Mouse (Mus musculus) MEL (cell line): Measurements from ENCODE around the gene Olfr633. TPM values are rescaled to one million over a fixed set of nuclear protein-coding genes. Genes with fewer than 3 reads are reported as not detected.

ENCODE experiments used
- DNase-seq: peaks from one replicate; pipeline ENCODE4 v3.0.0; 2011; ENCODE audit warnings: low read depth, low spot score
- H3K27ac ChIP-seq: 2 replicates; pipeline ENCODE4 v1.5.1; 2012; ENCODE audit warnings: low read depth, mild to moderate bottlenecking, control low read depth, low read length, moderate library complexity; ENCODE audit not compliant: control insufficient read depth
- H3K27me3 ChIP-seq, 2 experiments: fragments of 150-350 bp in 1 of 2; sonication (generic) in 1 of 2; 2 replicates each; pipeline ENCODE4 v1.6.1; 2012; ENCODE audit warnings: low read length in 2 of 2, mild to moderate bottlenecking in 2 of 2, improper control_type of control experiment in 1 of 2, moderate library complexity in 1 of 2; ENCODE audit not compliant: insufficient read depth in 2 of 2, control insufficient read depth in 1 of 2
- H3K36me3 ChIP-seq, 2 experiments: 2 replicates each; pipeline ENCODE4 v1.6.1; 2012 to 2014; ENCODE audit warnings: low read length in 2 of 2, improper control_type of control experiment in 1 of 2, inconsistent platforms in 1 of 2, mild to moderate bottlenecking in 1 of 2; ENCODE audit not compliant: insufficient read depth in 2 of 2, control insufficient read depth in 1 of 2
- H3K4me1 ChIP-seq, 2 experiments: fragments of 150-350 bp in 1 of 2; sonication (generic) in 1 of 2; 2 replicates each; pipeline ENCODE4 v1.6.1; 2012; ENCODE audit warnings: low read length in 2 of 2, improper control_type of control experiment in 1 of 2, mild to moderate bottlenecking in 1 of 2; ENCODE audit not compliant: insufficient read depth in 2 of 2, control insufficient read depth in 1 of 2
- H3K4me3 ChIP-seq, 2 experiments: fragments of 150-350 bp in 1 of 2; sonication (generic) in 1 of 2; 2 replicates each; pipeline ENCODE4 v1.5.1; 2012; ENCODE audit warnings: low read depth in 2 of 2, low read length in 2 of 2, mild to moderate bottlenecking in 2 of 2, moderate library complexity in 2 of 2, control low read depth in 1 of 2, improper control_type of control experiment in 1 of 2; ENCODE audit not compliant: control insufficient read depth in 1 of 2, insufficient read depth in 1 of 2
- H3K79me2 ChIP-seq: 2 replicates; pipeline ENCODE4 v1.6.1; 2012; ENCODE audit warnings: mild to moderate bottlenecking, low read length, moderate library complexity; ENCODE audit not compliant: control insufficient read depth, poor library complexity, insufficient read depth
- H3K9ac ChIP-seq: 2 replicates; pipeline ENCODE4 v1.6.1; 2012; ENCODE audit warnings: low read depth, mild to moderate bottlenecking, control low read depth, low read length, moderate library complexity; ENCODE audit not compliant: control insufficient read depth, poor library complexity, severe bottlenecking
- H3K9me3 ChIP-seq: fragments of 150-350 bp; sonication (generic); replicated peaks from 2 replicates; pipeline ENCODE4 v1.6.1; 2012; ENCODE audit warnings: mild to moderate bottlenecking, low read length, improper control_type of control experiment, moderate library complexity; ENCODE audit not compliant: insufficient read depth
- BHLHE40 ChIP-seq: IDR thresholded peaks from 2 replicates; pipeline ENCODE4 v1.6.1; 2012; ENCODE audit warnings: low read depth, mild to moderate bottlenecking, inconsistent platforms, low read length, improper control_type of control experiment, borderline replicate concordance
- CHD1 ChIP-seq: IDR thresholded peaks from 2 replicates; pipeline ENCODE4 v1.6.1; 2012; ENCODE audit warnings: low read depth, mild to moderate bottlenecking, inconsistent platforms, low read length, improper control_type of control experiment
- ELF1 ChIP-seq: IDR thresholded peaks from 2 replicates; pipeline ENCODE4 v1.6.1; 2014; ENCODE audit warnings: low read depth, mild to moderate bottlenecking, inconsistent platforms, low read length, improper control_type of control experiment, moderate library complexity
- EP300 ChIP-seq, 2 experiments: IDR thresholded peaks; 2 replicates each; pipeline ENCODE4 v1.6.1; 2011; ENCODE audit warnings: improper control_type of control experiment in 2 of 2, low read length in 2 of 2, low read depth in 1 of 2, mild to moderate bottlenecking in 1 of 2
- HCFC1 ChIP-seq: IDR thresholded peaks from 2 replicates; pipeline ENCODE4 v1.6.1; 2012; ENCODE audit warnings: low read depth, mild to moderate bottlenecking, inconsistent platforms, low read length, improper control_type of control experiment, moderate library complexity
- MAFK ChIP-seq: IDR thresholded peaks from 2 replicates; pipeline ENCODE4 v1.6.1; 2011; ENCODE audit warnings: low read depth, mild to moderate bottlenecking, low read length, improper control_type of control experiment, borderline replicate concordance
- MAX ChIP-seq: IDR thresholded peaks from 2 replicates; pipeline ENCODE4 v1.6.1; 2011; ENCODE audit warnings: low read length, improper control_type of control experiment
- POLR2AphosphoS2 ChIP-seq: IDR thresholded peaks from 2 replicates; pipeline ENCODE4 v1.6.1; 2011; ENCODE audit warnings: low read length, improper control_type of control experiment
- RAD21 ChIP-seq: IDR thresholded peaks from 2 replicates; pipeline ENCODE4 v1.6.1; 2011; ENCODE audit warnings: mild to moderate bottlenecking, low read depth, low read length, improper control_type of control experiment
- TCF12 ChIP-seq: IDR thresholded peaks from 2 replicates; pipeline ENCODE4 v1.6.1; 2014; ENCODE audit warnings: low read depth, mild to moderate bottlenecking, inconsistent platforms, low read length, improper control_type of control experiment, moderate library complexity
- UBTF ChIP-seq: IDR thresholded peaks from 2 replicates; pipeline ENCODE4 v1.6.1; 2012; ENCODE audit warnings: low read depth, mild to moderate bottlenecking, inconsistent platforms, low read length, improper control_type of control experiment, moderate library complexity, borderline replicate concordance; ENCODE audit not compliant: insufficient read depth
- ZMIZ1 ChIP-seq: IDR thresholded peaks from 2 replicates; pipeline ENCODE4 v1.6.1; 2012; ENCODE audit warnings: low read depth, mild to moderate bottlenecking, inconsistent platforms, low read length, improper control_type of control experiment, moderate library complexity
- polyA plus RNA-seq, 2 experiments: library from polyadenylated mRNA; stranded (reverse) in 1 of 2; unstranded in 1 of 2; fragments of >175 nt in 1 of 2; fragments of >200 nt in 1 of 2; gene quantifications; 2 replicates each; pipeline versions ENCODE4 v1.2.1 to v1.2.4; 2012; ENCODE audit warnings: low replicate concordance in 2 of 2, low read depth in 1 of 2; ENCODE audit not compliant: insufficient read length in 2 of 2, insufficient read depth in 1 of 2, missing spikeins in 1 of 2
- total RNA-seq: library from RNA; depleted of rRNA; stranded (reverse); fragments of 300-350 nt; gene quantifications from 2 replicates; pipeline ENCODE4 v1.2.3, GENCODE M21; 2012; rRNA removed

Olfr633 gene
- total and polyA plus RNA-seq, 3 experiments, result not detected

DNA sequence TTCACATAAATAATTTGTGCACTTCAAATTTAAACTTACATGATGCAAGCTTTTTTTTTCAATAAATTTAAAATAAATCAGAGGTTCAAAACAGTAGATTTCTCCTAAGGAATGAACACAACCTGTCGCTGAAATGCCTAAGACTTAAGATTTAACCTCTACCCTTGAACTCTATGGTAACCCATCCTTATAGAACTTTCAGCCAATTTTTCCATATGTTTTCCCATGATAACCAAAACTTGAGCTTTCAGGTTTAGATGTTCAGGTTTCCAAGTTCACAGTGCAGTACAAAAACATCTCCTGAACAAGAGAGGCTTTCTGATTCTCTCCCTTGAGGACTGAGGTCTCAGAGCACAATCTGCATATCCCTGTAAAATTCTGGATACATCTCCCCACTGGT lies 26.6 kb downstream of the Olfr633 start, which contains the start of gene Olfr635:
TSS of gene Olfr635 (plus strand) at position 301 of the 400 bp plus-strand sequence.
- no peak within 1 kb of the TSS for H3K9ac ChIP-seq
- H3K27ac ChIP-seq, result no peak within 1 kb of the TSS
- no peaks in the 10 kb centered on the region for H3K4me1 ChIP-seq
- H3K4me3 ChIP-seq, result no peak within 1 kb of the TSS
- no peaks in the 10 kb centered on the region for H3K79me2 ChIP-seq
- H3K27me3 ChIP-seq, result no peaks in the 10 kb centered on the region
- H3K36me3 ChIP-seq, result no peaks in the 10 kb centered on the region
- no peak for DNase-seq
- H3K9me3 ChIP-seq, result no peaks in the 10 kb centered on the region
- TF ChIP-seq POLR2AphosphoS2, result no peak

DNA sequence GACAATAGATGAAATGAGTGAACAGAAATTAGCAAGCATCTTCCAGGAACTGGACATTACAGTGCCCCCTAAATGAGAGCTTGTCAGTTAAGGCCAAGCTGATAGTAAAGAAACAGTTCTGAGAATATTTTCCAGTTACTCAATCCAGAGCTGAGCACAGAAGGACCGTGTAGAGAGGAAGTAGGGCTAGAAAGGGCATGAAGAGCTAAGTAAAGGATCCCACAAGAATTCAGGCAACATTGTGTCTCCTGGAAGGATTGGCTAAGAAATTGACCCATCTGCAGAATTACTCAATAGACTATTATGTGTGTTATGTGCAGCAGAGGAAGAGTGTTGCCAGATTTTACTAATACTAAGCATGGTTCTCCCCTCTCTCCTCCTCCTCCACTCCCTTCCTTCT lies 27.5 kb downstream of the Olfr633 start:
- TF ChIP-seq MAFK (no peak), RAD21 (no peak), UBTF (no peak), TCF12 (no peak), BHLHE40 (no peak), MAX (no peak), ZMIZ1 (no peak), HCFC1 (no peak)
- no peak for DNase-seq

DNA sequence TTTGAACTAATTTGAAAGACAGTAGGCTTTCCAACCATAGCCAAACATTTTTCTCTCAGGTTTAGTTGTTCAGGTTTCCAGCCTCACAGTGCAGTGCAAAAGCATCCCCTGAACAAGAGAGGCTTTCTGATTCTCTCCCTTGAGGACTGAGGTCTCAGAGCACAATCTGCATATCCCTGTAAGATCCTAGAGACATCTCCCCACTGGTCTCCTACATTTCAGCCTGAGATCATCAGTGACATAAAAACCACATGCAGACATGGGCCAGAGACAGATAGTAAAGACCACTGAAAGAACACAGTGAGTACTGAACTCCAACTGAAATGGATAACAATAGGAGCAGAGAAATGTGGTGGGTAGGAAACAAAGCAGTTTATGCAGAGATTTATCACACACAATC lies 54.2 kb downstream of the Olfr633 start, which contains the start of gene Olfr638:
TSS of gene Olfr638 (plus strand) at position 301 of the 400 bp plus-strand sequence.
- no peak within 1 kb of the TSS for H3K4me3 ChIP-seq
- no peaks in the 10 kb centered on the region for H3K79me2 ChIP-seq
- no peaks in the 10 kb centered on the region for H3K9me3 ChIP-seq
- no peak for TF ChIP-seq CHD1
- no peak for TF ChIP-seq ELF1
- no peak for TF ChIP-seq EP300 (IDR thresholded peaks at IDR 0.05; ENCODE audit: low read depth in 1 of 2, low read length in 2 of 2)
- H3K27me3 ChIP-seq, result no peaks in the 10 kb centered on the region
- H3K27ac ChIP-seq, result no peak within 1 kb of the TSS
- no peak for DNase-seq
- no peaks in the 10 kb centered on the region for H3K36me3 ChIP-seq
- H3K9ac ChIP-seq, result no peak within 1 kb of the TSS
- no peaks in the 10 kb centered on the region for H3K4me1 ChIP-seq

More for the DNA sequence above, 27.5 kb downstream of the Olfr633 start:
- no peaks in the 10 kb centered on the region for H3K4me1 ChIP-seq
- H3K9me3 ChIP-seq, result no peaks in the 10 kb centered on the region
- no peak overlapping the region for H3K9ac ChIP-seq
- no peaks in the 10 kb centered on the region for H3K27me3 ChIP-seq
- H3K4me3 ChIP-seq, result no peak overlapping the region
- no peaks in the 10 kb centered on the region for H3K79me2 ChIP-seq
- no peaks in the 10 kb centered on the region for H3K36me3 ChIP-seq
- H3K27ac ChIP-seq, result no peak overlapping the region

Other genes starting within 250 kb of the Olfr633 start
Only the 30 nearest of the 33 such genes appear.
- not detected in 2 replicates for gene Olfr628, start 214.1 kb upstream of the Olfr633 start, total RNA-seq
- gene Olfr628, start 214.1 kb upstream of the Olfr633 start, polyA plus RNA-seq, result not detected
- gene Olfr629, start 199.5 kb upstream of the Olfr633 start, total RNA-seq, result not detected in 2 replicates
- gene Olfr629, start 199.5 kb upstream of the Olfr633 start, polyA plus RNA-seq, result not detected
- not detected in 2 replicates for gene Olfr630, start 187.1 kb upstream of the Olfr633 start, total RNA-seq
- not detected for gene Olfr630, start 187.1 kb upstream of the Olfr633 start, polyA plus RNA-seq
- gene Olfr69, start 172.8 kb upstream of the Olfr633 start, total RNA-seq, result not detected in 2 replicates
- not detected for gene Olfr69, start 172.8 kb upstream of the Olfr633 start, polyA plus RNA-seq
- gene Olfr68, start 164.7 kb upstream of the Olfr633 start, total RNA-seq, result not detected in 2 replicates
- not detected for gene Olfr68, start 164.7 kb upstream of the Olfr633 start, polyA plus RNA-seq
- not detected in 2 replicates for gene Olfr67, start 152.6 kb upstream of the Olfr633 start, total RNA-seq
- not detected for gene Olfr67, start 152.6 kb upstream of the Olfr633 start, polyA plus RNA-seq
- 120 and 191 TPM in 2 replicates for gene Hbb-bt, start 130.4 kb upstream of the Olfr633 start, total RNA-seq
- gene Hbb-bt, start 130.4 kb upstream of the Olfr633 start, polyA plus RNA-seq, result 100 to 1,000 TPM in 1 of 2 experiments, not detected in 1; 118 TPM
- gene Hbb-bs, start 116.3 kb upstream of the Olfr633 start, total RNA-seq, result 79.0 and 138 TPM in 2 replicates
- gene Hbb-bs, start 116.3 kb upstream of the Olfr633 start, polyA plus RNA-seq, result 100 to 1,000 TPM in 1 of 2 experiments, not detected in 1; 208 TPM
- gene Hbb-bh2, start 103.9 kb upstream of the Olfr633 start, total RNA-seq, result not detected in 2 replicates
- gene Hbb-bh2, start 103.9 kb upstream of the Olfr633 start, polyA plus RNA-seq, result not detected
- gene Hbb-bh1, start 101.3 kb upstream of the Olfr633 start, total RNA-seq, result not detected in 2 replicates
- gene Hbb-bh1, start 101.3 kb upstream of the Olfr633 start, polyA plus RNA-seq, result under 1 TPM in 1 of 2 experiments, not detected in 1; 0.15 TPM
- gene Hbb-y, start 91.2 kb upstream of the Olfr633 start, total RNA-seq, result not detected in 2 replicates
- under 1 TPM in 1 of 2 experiments, not detected in 1; 0.11 TPM for gene Hbb-y, start 91.2 kb upstream of the Olfr633 start, polyA plus RNA-seq
- not detected in 2 replicates for gene Olfr66, start 58.2 kb upstream of the Olfr633 start, total RNA-seq
- gene Olfr66, start 58.2 kb upstream of the Olfr633 start, polyA plus RNA-seq, result not detected
- not detected in 2 replicates for gene Olfr64, start 50.0 kb upstream of the Olfr633 start, total RNA-seq
- not detected for gene Olfr64, start 50.0 kb upstream of the Olfr633 start, polyA plus RNA-seq
- gene Olfr65, start 41.0 kb upstream of the Olfr633 start, total RNA-seq, result not detected in 2 replicates
- not detected for gene Olfr65, start 41.0 kb upstream of the Olfr633 start, polyA plus RNA-seq
- not detected in 2 replicates for gene Olfr631, start 15.6 kb upstream of the Olfr633 start, total RNA-seq
- not detected for gene Olfr631, start 15.6 kb upstream of the Olfr633 start, polyA plus RNA-seq
- not detected in 2 replicates for gene Olfr632, start 10.1 kb upstream of the Olfr633 start, total RNA-seq
- not detected for gene Olfr632, start 10.1 kb upstream of the Olfr633 start, polyA plus RNA-seq
- not detected in 2 replicates for gene Olfr635, start 26.7 kb downstream of the Olfr633 start, total RNA-seq
- gene Olfr635, start 26.7 kb downstream of the Olfr633 start, polyA plus RNA-seq, result not detected
- gene Olfr638, start 54.3 kb downstream of the Olfr633 start, total RNA-seq, result not detected in 2 replicates
- not detected for gene Olfr638, start 54.3 kb downstream of the Olfr633 start, polyA plus RNA-seq
- gene Olfr639, start 72.9 kb downstream of the Olfr633 start, total RNA-seq, result not detected in 2 replicates
- under 1 TPM in 1 of 2 experiments, not detected in 1; 0.03 TPM for gene Olfr639, start 72.9 kb downstream of the Olfr633 start, polyA plus RNA-seq
- gene Olfr640, start 81.1 kb downstream of the Olfr633 start, total RNA-seq, result not detected in 2 replicates
- not detected for gene Olfr640, start 81.1 kb downstream of the Olfr633 start, polyA plus RNA-seq
- gene Olfr641, start 91.0 kb downstream of the Olfr633 start, total RNA-seq, result not detected in 2 replicates
- not detected for gene Olfr641, start 91.0 kb downstream of the Olfr633 start, polyA plus RNA-seq
- not detected in 2 replicates for gene Olfr642, start 108.2 kb downstream of the Olfr633 start, total RNA-seq
- not detected for gene Olfr642, start 108.2 kb downstream of the Olfr633 start, polyA plus RNA-seq
- not detected in 2 replicates for gene 4930516K23Rik, start 117.0 kb downstream of the Olfr633 start, total RNA-seq
- gene 4930516K23Rik, start 117.0 kb downstream of the Olfr633 start, polyA plus RNA-seq, result not detected
- not detected in 2 replicates for gene Olfr644, start 127.4 kb downstream of the Olfr633 start, total RNA-seq
- not detected for gene Olfr644, start 127.4 kb downstream of the Olfr633 start, polyA plus RNA-seq
- not detected in 2 replicates for gene Olfr645, start 141.0 kb downstream of the Olfr633 start, total RNA-seq
- not detected for gene Olfr645, start 141.0 kb downstream of the Olfr633 start, polyA plus RNA-seq
- gene Olfr646, start 160.4 kb downstream of the Olfr633 start, total RNA-seq, result not detected in 2 replicates
- not detected for gene Olfr646, start 160.4 kb downstream of the Olfr633 start, polyA plus RNA-seq
- gene Ubqln5, start 185.4 kb downstream of the Olfr633 start, total RNA-seq, result not detected in 2 replicates
- not detected for gene Ubqln5, start 185.4 kb downstream of the Olfr633 start, polyA plus RNA-seq
- not detected in 2 replicates for gene Olfr643, start 193.0 kb downstream of the Olfr633 start, total RNA-seq
- not detected for gene Olfr643, start 193.0 kb downstream of the Olfr633 start, polyA plus RNA-seq
- not detected in 2 replicates for gene Ubqln3, start 198.8 kb downstream of the Olfr633 start, total RNA-seq
- gene Ubqln3, start 198.8 kb downstream of the Olfr633 start, polyA plus RNA-seq, result not detected
- not detected in 2 replicates for gene Ubqlnl, start 206.1 kb downstream of the Olfr633 start, total RNA-seq
- not detected for gene Ubqlnl, start 206.1 kb downstream of the Olfr633 start, polyA plus RNA-seq